Mouse (Mus musculus) CH12.LX (cell line): ENCODE data around the gene Klk6. TPM values are rescaled to one million over a fixed set of nuclear protein-coding genes. Genes with fewer than 3 reads are reported as not detected.

Source experiments
- DNase-seq: peaks from one replicate; pipeline ENCODE4 v3.0.0-alpha.2; 2013; ENCODE audit errors: extremely low read depth
- H3K27ac ChIP-seq: 2 replicates; pipeline ENCODE4 v1.5.1; 2012; ENCODE audit warnings: low read depth, mild to moderate bottlenecking, control low read depth, moderate library complexity; ENCODE audit not compliant: insufficient read depth
- H3K27me3 ChIP-seq: replicated peaks from 2 replicates; pipeline ENCODE3; 2012; ENCODE audit warnings: inconsistent platforms
- H3K36me3 ChIP-seq, 2 experiments: replicated peaks in 1 of 2; 2 replicates each; pipeline versions ENCODE3 to v1.6.1; 2012; ENCODE audit warnings: inconsistent platforms in 1 of 2, low read length in 1 of 2, mild to moderate bottlenecking in 1 of 2, mixed read lengths in 1 of 2, moderate library complexity in 1 of 2; ENCODE audit not compliant: control insufficient read depth in 1 of 2, insufficient read depth in 1 of 2
- H3K4me1 ChIP-seq, 2 experiments: 2 replicates each; pipeline ENCODE4 v1.6.1; 2012; ENCODE audit warnings: inconsistent platforms in 1 of 2, moderate library complexity in 1 of 2; ENCODE audit not compliant: insufficient read depth in 2 of 2, control insufficient read depth in 1 of 2
- H3K4me2 ChIP-seq: 2 replicates; pipeline ENCODE4 v1.6.1; 2012; ENCODE audit warnings: low read depth, mild to moderate bottlenecking, control low read depth; ENCODE audit not compliant: poor library complexity, insufficient read depth, severe bottlenecking
- H3K4me3 ChIP-seq, 3 experiments: fragments of 150-350 bp in 1 of 3; sonication (generic) in 1 of 3; replicated peaks in 1 of 3; 2 replicates each; pipeline versions ENCODE3 to v1.5.1; 2011 to 2012; ENCODE audit warnings: low read depth in 2 of 3, low read length in 2 of 3, mild to moderate bottlenecking in 2 of 3, moderate library complexity in 2 of 3, control low read depth in 1 of 3, improper control_type of control experiment in 1 of 3, inconsistent platforms in 1 of 3, mixed read lengths in 1 of 3; ENCODE audit not compliant: poor library complexity in 1 of 3
- H3K79me2 ChIP-seq: replicated peaks from 2 replicates; pipeline ENCODE4 v1.6.1; 2012; ENCODE audit warnings: mild to moderate bottlenecking, moderate library complexity; ENCODE audit not compliant: control insufficient read depth, poor library complexity, insufficient read depth, severe bottlenecking; ENCODE audit errors: extremely low read depth
- H3K9ac ChIP-seq: 2 replicates; pipeline ENCODE4 v1.6.1; 2012; ENCODE audit warnings: low read depth, mild to moderate bottlenecking, control low read depth, moderate library complexity; ENCODE audit not compliant: insufficient read depth
- H3K9me3 ChIP-seq: replicated peaks from 2 replicates; pipeline ENCODE3; 2012; ENCODE audit warnings: low read length, inconsistent platforms, mixed read lengths
- CHD1 ChIP-seq: IDR thresholded peaks from 2 replicates; pipeline ENCODE4 v1.6.1; 2012; ENCODE audit warnings: low read depth, low read length, improper control_type of control experiment, inconsistent platforms
- CHD2 ChIP-seq: IDR thresholded peaks from 2 replicates; pipeline ENCODE4 v1.6.1; 2011; ENCODE audit warnings: low read length, improper control_type of control experiment
- CTCF ChIP-seq, 2 experiments: IDR thresholded peaks in 1 of 2; conservative IDR thresholded peaks in 1 of 2; 2 replicates each; pipeline ENCODE4 v1.5.1; 2011 to 2012; ENCODE audit warnings: low read depth in 2 of 2, low read length in 2 of 2, improper control_type of control experiment in 1 of 2, inconsistent platforms in 1 of 2, mild to moderate bottlenecking in 1 of 2, moderate library complexity in 1 of 2
- E2F4 ChIP-seq: IDR thresholded peaks from 2 replicates; pipeline ENCODE4 v1.6.1; 2011; ENCODE audit warnings: low read depth, low read length, improper control_type of control experiment; ENCODE audit not compliant: insufficient replicate concordance
- EP300 ChIP-seq: IDR thresholded peaks from 2 replicates; pipeline ENCODE4 v1.6.1; 2011; ENCODE audit warnings: low read length, improper control_type of control experiment
- HCFC1 ChIP-seq: IDR thresholded peaks from 2 replicates; pipeline ENCODE4 v1.6.1; 2012; ENCODE audit warnings: low read depth, mild to moderate bottlenecking, inconsistent platforms, low read length, improper control_type of control experiment
- IRF4 ChIP-seq: IDR thresholded peaks from 2 replicates; pipeline ENCODE4 v1.6.1; 2014; ENCODE audit warnings: low read depth, mild to moderate bottlenecking, inconsistent platforms, low read length, improper control_type of control experiment
- JUN ChIP-seq: IDR thresholded peaks from 2 replicates; pipeline ENCODE4 v1.6.1; 2011; ENCODE audit warnings: low read depth, mild to moderate bottlenecking, low read length, improper control_type of control experiment, moderate library complexity; ENCODE audit not compliant: insufficient read depth
- KAT2A ChIP-seq: IDR thresholded peaks from 2 replicates; pipeline ENCODE4 v1.6.1; 2012; ENCODE audit warnings: low read length, improper control_type of control experiment, inconsistent platforms; ENCODE audit not compliant: insufficient replicate concordance
- MAFK ChIP-seq: IDR thresholded peaks from 2 replicates; pipeline ENCODE4 v1.6.1; 2011; ENCODE audit warnings: low read length, improper control_type of control experiment; ENCODE audit not compliant: insufficient replicate concordance
- MAZ ChIP-seq: IDR thresholded peaks from 2 replicates; pipeline ENCODE4 v1.6.1; 2012; ENCODE audit warnings: low read depth, mild to moderate bottlenecking, inconsistent platforms, low read length, improper control_type of control experiment, moderate library complexity
- MEF2A ChIP-seq: IDR thresholded peaks from 2 replicates; pipeline ENCODE4 v1.6.1; 2014; ENCODE audit warnings: low read depth, mild to moderate bottlenecking, inconsistent platforms, low read length, improper control_type of control experiment, borderline replicate concordance
- MYC ChIP-seq: IDR thresholded peaks from 2 replicates; pipeline ENCODE4 v1.6.1; 2011; ENCODE audit warnings: low read depth, mild to moderate bottlenecking, improper control_type of control experiment, low read length
- NELFE ChIP-seq: IDR thresholded peaks from 2 replicates; pipeline ENCODE4 v1.6.1; 2011; ENCODE audit warnings: low read depth, low read length, improper control_type of control experiment
- NRF1 ChIP-seq: IDR thresholded peaks from 2 replicates; pipeline ENCODE4 v1.6.1; 2014; ENCODE audit warnings: low read depth, mild to moderate bottlenecking, inconsistent platforms, low read length, improper control_type of control experiment, moderate library complexity
- POLR2A ChIP-seq: IDR thresholded peaks from 2 replicates; pipeline ENCODE4 v1.6.1; 2011; ENCODE audit warnings: low read depth, mild to moderate bottlenecking, improper control_type of control experiment, low read length
- POLR2AphosphoS2 ChIP-seq: IDR thresholded peaks from 2 replicates; pipeline ENCODE4 v1.6.1; 2011; ENCODE audit warnings: low read depth, low read length, improper control_type of control experiment
- RAD21 ChIP-seq: IDR thresholded peaks from 2 replicates; pipeline ENCODE4 v1.6.1; 2011; ENCODE audit warnings: low read depth, mild to moderate bottlenecking, low read length, improper control_type of control experiment, moderate library complexity
- SIN3A ChIP-seq: IDR thresholded peaks from 2 replicates; pipeline ENCODE4 v1.6.1; 2012; ENCODE audit warnings: low read length, improper control_type of control experiment, inconsistent platforms
- SMC3 ChIP-seq: IDR thresholded peaks from 2 replicates; pipeline ENCODE4 v1.6.1; 2011; ENCODE audit warnings: low read depth, low read length, improper control_type of control experiment
- TCF12 ChIP-seq: IDR thresholded peaks from 2 replicates; pipeline ENCODE4 v1.6.1; 2014; ENCODE audit warnings: low read depth, mild to moderate bottlenecking, inconsistent platforms, low read length, improper control_type of control experiment
- UBTF ChIP-seq: IDR thresholded peaks from 2 replicates; pipeline ENCODE4 v1.6.1; 2012; ENCODE audit warnings: low read depth, mild to moderate bottlenecking, inconsistent platforms, low read length, improper control_type of control experiment, moderate library complexity
- USF1 ChIP-seq: IDR thresholded peaks from 2 replicates; pipeline ENCODE4 v1.6.1; 2014; ENCODE audit warnings: low read depth, mild to moderate bottlenecking, inconsistent platforms, low read length, improper control_type of control experiment
- USF2 ChIP-seq: conservative IDR thresholded peaks from 2 replicates; pipeline ENCODE4 v1.6.1; 2011; ENCODE audit warnings: low read depth, low read length, improper control_type of control experiment
- ZC3H11A ChIP-seq: IDR thresholded peaks from 2 replicates; pipeline ENCODE4 v1.6.1; 2012; ENCODE audit warnings: low read depth, mild to moderate bottlenecking, inconsistent platforms, low read length, improper control_type of control experiment
- ZNF384 ChIP-seq: IDR thresholded peaks from 2 replicates; pipeline ENCODE4 v1.6.1; 2012; ENCODE audit warnings: low read depth, low read length, improper control_type of control experiment, inconsistent platforms
- dilution Hi-C: fragments of 300-500 bp; cut with MboI; formaldehyde crosslinking; loops from 2 replicates; pipeline ENCODE4 v1.14.3; 2020; ENCODE audit warnings: low sequenced_read_pairs; ENCODE audit not compliant: extremely low pct_unique_long_range_greater_than_20kb, extremely low pct_ligation_motif_present
- in situ Hi-C: fragments of 300-500 bp; cut with MboI; formaldehyde crosslinking; loops from 3 replicates; pipeline ENCODE4 v1.14.3; 2019; ENCODE audit warnings: low sequenced_read_pairs, low pct_ligation_motif_present, low pct_unique_long_range_greater_than_20kb, mixed read lengths
- polyA plus RNA-seq: library from polyadenylated mRNA; unstranded; fragments of >175 nt; gene quantifications from 2 replicates; pipeline ENCODE4 v1.2.1, GENCODE M21; 2012; ENCODE audit warnings: low read depth; ENCODE audit not compliant: insufficient read length
- total RNA-seq, 2 experiments: library from RNA; depleted of rRNA; stranded (reverse); fragments of 300-350 nt in 1 of 2; fragments of >200 nt in 1 of 2; gene quantifications; 2 replicates each; pipeline ENCODE4 v1.2.3; 2012 to 2014

Gene Klk6
- total and polyA plus RNA-seq, 3 experiments = not detected

GRCm38 (mm10) chr7:43857501-43857900, 33.2 kb downstream of the Klk6 start:
- TF ChIP-seq ZNF384 (no peak), RAD21 (no peak), CTCF (conservative IDR thresholded peaks at IDR 0.05 in 1 of 2, IDR thresholded peaks at IDR 0.05 in 1 of 2; ENCODE audit: low read depth in 2 of 2, low read length in 2 of 2) (no peak), JUN (no peak), KAT2A (no peak), UBTF (no peak), NELFE (no peak), MAZ (no peak), MYC (no peak)
- Histone ChIP-seq H3K36me3 (no peaks in the 10 kb centered on the region), H3K4me3 (no peak overlapping the region), H3K9me3 (no peaks in the 10 kb centered on the region), H3K27me3 (peaks cover 55% of the 10 kb centered on the region), H3K79me2 (no peaks in the 10 kb centered on the region), H3K9ac (no peak overlapping the region), H3K27ac (no peak overlapping the region), H3K4me2 (no peak overlapping the region), H3K4me1 (peaks cover 0 to 2% of the 10 kb centered on the region in 2 experiments; a peak in 1 of 4 replicates)
- DNase-seq = no peak
- in situ Hi-C loops = no loop called here
- dilution Hi-C loops = no loop called here

DNA sequence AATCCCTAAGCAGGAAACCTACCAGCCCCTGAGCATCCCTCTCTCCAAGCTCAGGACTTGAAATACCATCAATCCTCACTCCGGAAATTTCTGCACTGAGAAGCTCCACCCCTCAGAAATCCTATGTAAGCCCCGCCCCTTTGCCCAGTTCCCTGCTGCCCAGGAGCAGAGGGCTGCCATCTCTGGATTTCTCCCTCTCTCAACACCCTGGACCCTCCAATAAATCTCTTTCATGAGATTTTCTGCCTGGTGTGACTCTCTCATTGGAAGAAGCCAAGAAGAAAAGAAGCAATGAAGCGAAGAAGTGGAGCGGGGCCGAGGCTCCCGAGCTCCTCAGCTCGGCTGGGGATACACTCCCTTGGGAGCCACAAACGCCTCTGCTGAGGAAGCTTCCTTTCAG, 36.1 kb downstream of the Klk6 start:
- H3K9me3 ChIP-seq = no peaks in the 10 kb centered on the region
- no peaks in the 10 kb centered on the region for H3K36me3 ChIP-seq
- H3K9ac ChIP-seq = no peak overlapping the region
- no peak overlapping the region for H3K27ac ChIP-seq
- H3K4me3 ChIP-seq = no peak overlapping the region
- H3K4me2 ChIP-seq = no peak overlapping the region
- no peaks in the 10 kb centered on the region for H3K79me2 ChIP-seq
- H3K4me1 ChIP-seq = peaks cover 0 to 2% of the 10 kb centered on the region in 2 experiments; a peak in 1 of 4 replicates
- dilution Hi-C loops = no loop called here
- in situ Hi-C loops = no loop called here
- no peak for DNase-seq
- peaks cover 63% of the 10 kb centered on the region for H3K27me3 ChIP-seq
- TF ChIP-seq EP300 (no peak), MAFK (no peak), JUN (no peak), CTCF (conservative IDR thresholded peaks at IDR 0.05 in 1 of 2, IDR thresholded peaks at IDR 0.05 in 1 of 2; ENCODE audit: low read depth in 2 of 2, low read length in 2 of 2) (no peak), HCFC1 (no peak), SIN3A (no peak), POLR2AphosphoS2 (no peak)

DNA sequence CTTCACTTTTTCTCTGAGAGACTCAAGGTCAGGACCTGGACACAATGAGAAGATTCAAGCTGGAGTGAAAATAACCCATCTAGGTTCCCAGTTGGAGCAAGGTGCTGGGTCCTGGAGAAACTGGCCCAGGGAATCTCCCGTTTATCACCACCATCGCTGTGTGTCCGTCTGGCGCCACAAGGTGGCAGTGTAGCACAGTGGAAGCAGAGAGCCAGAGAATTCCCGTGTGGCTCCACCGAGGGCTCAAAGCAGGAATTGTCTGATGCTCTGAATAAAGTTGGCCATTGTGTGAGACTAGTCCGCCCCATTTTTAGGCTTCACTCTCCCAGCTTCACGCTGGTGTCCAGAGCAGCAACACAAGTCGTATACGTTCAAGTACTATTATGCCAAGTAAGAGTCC, 48.9 kb downstream of the Klk6 start:
- dilution Hi-C loops = no loop called here
- H3K4me2 ChIP-seq = no peak overlapping the region
- peak; percentile 32 for DNase-seq
- TF ChIP-seq MEF2A (no peak), POLR2A (no peak), NELFE (no peak), SMC3 (peak; percentile 78), EP300 (no peak), IRF4 (no peak), NRF1 (no peak), E2F4 (no peak), CHD1 (no peak), CHD2 (no peak), RAD21 (peak; percentile 79), SIN3A (no peak), USF1 (no peak), USF2 (no peak), TCF12 (no peak), CTCF (conservative IDR thresholded peaks at IDR 0.05 in 1 of 2, IDR thresholded peaks at IDR 0.05 in 1 of 2; ENCODE audit: low read depth in 2 of 2, low read length in 2 of 2) (peak; percentile 71 to 85), ZC3H11A (peak; percentile 22; the same call in 1 of the 2 replicates), HCFC1 (no peak), KAT2A (no peak)
- TF ChIP-seq, all 38 proteins: peak for 4
- in situ Hi-C loops = no loop called here
- Histone ChIP-seq H3K79me2 (no peaks in the 10 kb centered on the region), H3K27me3 (peaks cover 64% of the 10 kb centered on the region), H3K4me3 (no peak overlapping the region), H3K9ac (no peak overlapping the region), H3K36me3 (no peaks in the 10 kb centered on the region), H3K9me3 (peaks cover under 1% of the 10 kb centered on the region), H3K4me1 (no peaks in the 10 kb centered on the region), H3K27ac (no peak overlapping the region)
